Mouse (Mus musculus) lung, adult 2 months (tissue): ENCODE results near the gene Nobox.

Experiments
- CTCF ChIP-seq: fragments of 200-500 bp; IDR thresholded peaks from 2 replicates; pipeline ENCODE4 v1.5.1; 2011; ENCODE audit warnings: mild to moderate bottlenecking, low read length, control low read depth; ENCODE audit not compliant: insufficient read depth
- POLR2A ChIP-seq: fragments of 200-500 bp; IDR thresholded peaks from 2 replicates; pipeline ENCODE4 v1.6.1; 2011; ENCODE audit warnings: low read depth, mild to moderate bottlenecking, control low read depth, low read length, borderline replicate concordance; ENCODE audit errors: extremely low read depth

GRCm38 (mm10) chr6:43342386-43342785, 33.0 kb upstream of the Nobox start:
- TF ChIP-seq CTCF (no peak), POLR2A (no peak)
